ENCODE assay signal across 8 mouse cellular contexts in genomic region chr8:12925941-12926381, GRCm38 (mm10). TPM values are rescaled to one million over a fixed set of nuclear protein-coding genes. Genes with fewer than 3 reads are reported as not detected.
DNase-seq lines count a peak whose midpoint lies in the region; ATAC-seq and TF ChIP-seq lines count a peak whose summit lies in the region.

No protein-coding gene starts in this region.

- no peaks in the 10 kb centered on the region for H3K36me3 ChIP-seq in intestine, embryonic 16.5 days (ENCODE audit: control insufficient read depth, insufficient read depth, low read length)

- peak overlapping the region; percentile 13; the same call in 1 of the 2 replicates for H3K4me3 ChIP-seq in cortical plate, adult 2 months (ENCODE audit: insufficient read depth, low read length)
- no peak overlapping the region for H3K4me3 ChIP-seq in intestine, embryonic 16.5 days (ENCODE audit: low read length)

- no peaks in the 10 kb centered on the region for H3K27me3 ChIP-seq in intestine, embryonic 16.5 days (replicated peaks; ENCODE audit: control insufficient read depth, insufficient read depth, low read length)

- no peaks in the 10 kb centered on the region for H3K9me3 ChIP-seq in intestine, embryonic 16.5 days (ENCODE audit: control insufficient read depth, low read length)

- peak; percentile 56; the same call in 1 of the 2 replicates for TF ChIP-seq POLR2A in cortical plate, adult 2 months (IDR thresholded peaks at IDR 0.05; ENCODE audit: extremely low read depth, insufficient read depth, low read length)

- H3K4me1 ChIP-seq in cortical plate, adult 2 months (ENCODE audit: control insufficient read depth, insufficient read depth, low read length), result peaks cover 19% of the 10 kb centered on the region
- peaks cover 29% of the 10 kb centered on the region for H3K4me1 ChIP-seq in intestine, embryonic 16.5 days (ENCODE audit: control insufficient read depth, insufficient read depth, low read length)

- ATAC-seq in intestine, embryonic 16.5 days, result peak; percentile 45
- ATAC-seq in erythroid progenitor cell, adult 5-6 weeks (replicated peaks; ENCODE audit: low FRiP score, poor library complexity, severe bottlenecking), result no peak

- intact Hi-C loops in gastrocnemius, postnatal 14 days (cut with DNase I; ENCODE audit: low total_unique reads), result loop anchor here (2.0 kb wide), 1 partner anchor 29 kb away; no protein-coding TSS in a partner anchor

- peak; percentile 29 for DNase-seq in gastrocnemius, postnatal 14 days
- DNase-seq in gastrocnemius, postnatal 10 days, result no peak
- DNase-seq in lung, postnatal 25 days (ENCODE audit: low spot score), result peak; percentile 86
- DNase-seq in urinary bladder, adult 18-20 months (ENCODE audit: low spot score in 2 of 2), result no peak
- DNase-seq in urinary bladder, postnatal 10 days (ENCODE audit: low spot score), result no peak

- WGBS in intestine, embryonic 16.5 days, result 32% methylated on average over 13 of the region's 13 CpGs

- H3K27ac ChIP-seq in cortical plate, adult 2 months (ENCODE audit: insufficient read depth, low read length), result peak overlapping the region; percentile 80; the same call in 1 of the 2 replicates
- H3K27ac ChIP-seq in intestine, embryonic 16.5 days (ENCODE audit: low read length), result peak overlapping the region; percentile 40

- no peak for TF ChIP-seq CTCF in cortical plate, adult 2 months (IDR thresholded peaks at IDR 0.05; ENCODE audit: extremely low read depth, insufficient read depth, low read length)

- H3K4me2 ChIP-seq in intestine, embryonic 16.5 days (ENCODE audit: low read depth, low read length), result no peak overlapping the region

- peak overlapping the region; percentile 20; the same call in 1 of the 2 replicates for H3K9ac ChIP-seq in intestine, embryonic 16.5 days (ENCODE audit: low read depth, low read length)

RNA-seq across cellular contexts. Expression of gene Mcf2l, which starts 52.4 kb away (rescaled TPM):
- 10 to 100 TPM; 23.7 to 57.8 TPM for total RNA-seq in gastrocnemius, postnatal 14 days (2021)
- 10 to 100 TPM; 28.4 to 30.9 TPM for total RNA-seq in gastrocnemius, postnatal 10 days (2021)
- 144 and 148 TPM in 2 replicates for polyA plus RNA-seq in cortical plate, adult 2 months (2012; rRNA removed)
- polyA plus RNA-seq in intestine, embryonic 16.5 days (2015; fragmentation: Nextera tagmentation; extraction: Ambion mirVana), result 13.3 and 14.1 TPM in 2 replicates
- total RNA-seq in erythroid progenitor cell, adult 5-6 weeks (2015; ENCODE audit: low replicate concordance), result 1.3 TPM in 1 of 2 replicates, not detected in the other
- total RNA-seq in erythroid progenitor cell, adult 5-6 weeks (2017; ENCODE audit: low replicate concordance), result 1.2 and 1.7 TPM in 2 replicates

Comparison
In these comparisons a context has a peak if more than half of its experiments do, and no peak if none do; other contexts are left out.
1. DNase-seq: peak in gastrocnemius, postnatal 14 days (single experiment) and lung, postnatal 25 days (single experiment); none in gastrocnemius, postnatal 10 days (single experiment), urinary bladder, adult 18-20 months (0 of 2) and urinary bladder, postnatal 10 days (single experiment).
2. RNA of gene Mcf2l, which starts 52.4 kb away (total RNA-seq): 23.7 to 57.8 TPM in gastrocnemius, postnatal 14 days and 28.4 to 30.9 TPM in gastrocnemius, postnatal 10 days; 1.2 to 1.7 TPM in erythroid progenitor cell, adult 5-6 weeks; every median in the first group is over 4 times any median in the second.